Mouse (Mus musculus) forebrain, embryonic 16.5 days (tissue): Measurements from ENCODE around the gene AC153137.1. TPM values are rescaled to one million over a fixed set of nuclear protein-coding genes. Genes with fewer than 3 reads are reported as not detected.

Source experiments
- ATAC-seq: fragments of 200-750 bp; cut with Nextera tagmentation; 2 replicates; pipeline ENCODE4 v1.8.0; 2017; ENCODE audit warnings: mild to moderate bottlenecking, moderate library complexity
- H3K27ac ChIP-seq: fragments of 300-500 bp; sonication (generic); 2 replicates; pipeline ENCODE4 v1.5.1; 2014; ENCODE audit warnings: low read length, control low read depth
- H3K27me3 ChIP-seq: fragments of 300-500 bp; sonication (generic); replicated peaks from 2 replicates; pipeline ENCODE4 v1.6.1; 2014; ENCODE audit warnings: low read length; ENCODE audit not compliant: control insufficient read depth, insufficient read depth
- H3K36me3 ChIP-seq: fragments of 300-500 bp; sonication (generic); 2 replicates; pipeline ENCODE4 v1.6.1; 2014; ENCODE audit not compliant: control insufficient read depth, insufficient read depth
- H3K4me1 ChIP-seq: fragments of 300-500 bp; sonication (generic); replicated peaks from 2 replicates; pipeline ENCODE4 v1.6.1; 2014; ENCODE audit warnings: low read length; ENCODE audit not compliant: control insufficient read depth, insufficient read depth
- H3K4me2 ChIP-seq: fragments of 300-500 bp; sonication (generic); 2 replicates; pipeline ENCODE4 v1.6.1; 2014; ENCODE audit warnings: mild to moderate bottlenecking, low read length, control low read depth
- H3K4me3 ChIP-seq: fragments of 300-500 bp; sonication (generic); replicated peaks from 2 replicates; pipeline ENCODE4 v1.5.1; 2014; ENCODE audit warnings: mild to moderate bottlenecking, low read length, control low read depth
- H3K9ac ChIP-seq: fragments of 300-500 bp; sonication (generic); replicated peaks from 2 replicates; pipeline ENCODE4 v1.6.1; 2014; ENCODE audit warnings: low read depth, low read length, control low read depth
- H3K9me3 ChIP-seq: fragments of 300-500 bp; sonication (generic); 2 replicates; pipeline ENCODE4 v1.6.1; 2016; ENCODE audit warnings: low read length; ENCODE audit not compliant: control insufficient read depth
- WGBS: fragments of 180-500 bp; shearing (Covaris S2); extraction: QIAGEN DNeasy Blood & Tissue Kit; methylation state at CpG from one replicate; pipeline ENCODE4 v1.1.7; 2014; 5-methylcytosine and 5-hydroxymethylcytosine counted together
- polyA plus RNA-seq: library from polyadenylated mRNA; unstranded; fragments of >200 nt; fragmentation: Nextera tagmentation; extraction: Ambion mirVana; gene quantifications from 2 replicates; pipeline ENCODE4 v1.2.1, GENCODE M21; 2015

AC153137.1 gene
- polyA plus RNA-seq, 1 experiment from 2014 or later, result not detected

DNA sequence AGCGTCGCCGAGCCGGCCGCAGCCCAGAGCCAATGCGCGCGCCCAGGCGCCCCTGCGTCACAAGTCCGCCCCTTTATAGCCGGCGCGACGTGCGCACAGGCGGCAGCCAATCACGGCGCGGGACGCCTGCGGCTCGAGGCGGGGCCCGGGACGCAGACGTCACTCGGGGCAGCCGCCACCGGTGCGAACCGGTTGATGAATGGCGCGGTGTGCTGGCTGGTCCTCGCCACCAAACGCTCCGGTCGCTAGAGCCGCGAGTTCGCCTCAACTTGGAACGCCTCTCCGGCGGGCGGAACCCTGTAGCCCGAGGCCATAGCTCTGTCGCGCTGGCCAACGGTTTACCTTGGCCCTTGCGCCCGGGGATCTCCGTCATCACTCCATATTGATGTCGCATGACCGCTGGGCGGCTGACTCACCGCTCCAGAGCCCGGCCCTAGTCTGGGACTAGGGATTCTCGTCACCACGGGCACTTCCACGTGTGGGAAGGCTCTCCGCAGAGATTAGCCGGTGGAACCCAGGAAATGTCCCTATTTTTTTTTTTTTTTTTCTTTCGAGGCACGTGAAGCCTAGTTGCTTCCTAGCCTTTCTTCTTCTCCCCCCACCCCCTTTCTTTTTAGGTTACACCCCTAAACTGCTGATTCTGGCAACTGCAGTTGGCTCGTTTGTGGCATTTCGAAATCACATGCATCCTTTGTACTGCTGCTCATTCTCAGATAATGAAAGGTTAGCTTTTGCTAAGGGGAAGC lies 27.9 kb downstream of the AC153137.1 start:
- ATAC-seq, result peak; percentile 99
- no peaks in the 10 kb centered on the region for H3K27me3 ChIP-seq
- peak overlapping the region; percentile 86 for H3K9ac ChIP-seq
- H3K9me3 ChIP-seq, result no peaks in the 10 kb centered on the region
- peak overlapping the region; percentile 63 for H3K4me2 ChIP-seq
- under 1% methylated on average over 66 of the region's 66 CpGs for WGBS
- H3K4me1 ChIP-seq, result peaks cover 17% of the 10 kb centered on the region
- peak overlapping the region; percentile 100 for H3K27ac ChIP-seq
- H3K36me3 ChIP-seq, result peaks cover 5% of the 10 kb centered on the region; the same call in 1 of the 2 replicates
- peak overlapping the region; percentile 71 for H3K4me3 ChIP-seq

DNA sequence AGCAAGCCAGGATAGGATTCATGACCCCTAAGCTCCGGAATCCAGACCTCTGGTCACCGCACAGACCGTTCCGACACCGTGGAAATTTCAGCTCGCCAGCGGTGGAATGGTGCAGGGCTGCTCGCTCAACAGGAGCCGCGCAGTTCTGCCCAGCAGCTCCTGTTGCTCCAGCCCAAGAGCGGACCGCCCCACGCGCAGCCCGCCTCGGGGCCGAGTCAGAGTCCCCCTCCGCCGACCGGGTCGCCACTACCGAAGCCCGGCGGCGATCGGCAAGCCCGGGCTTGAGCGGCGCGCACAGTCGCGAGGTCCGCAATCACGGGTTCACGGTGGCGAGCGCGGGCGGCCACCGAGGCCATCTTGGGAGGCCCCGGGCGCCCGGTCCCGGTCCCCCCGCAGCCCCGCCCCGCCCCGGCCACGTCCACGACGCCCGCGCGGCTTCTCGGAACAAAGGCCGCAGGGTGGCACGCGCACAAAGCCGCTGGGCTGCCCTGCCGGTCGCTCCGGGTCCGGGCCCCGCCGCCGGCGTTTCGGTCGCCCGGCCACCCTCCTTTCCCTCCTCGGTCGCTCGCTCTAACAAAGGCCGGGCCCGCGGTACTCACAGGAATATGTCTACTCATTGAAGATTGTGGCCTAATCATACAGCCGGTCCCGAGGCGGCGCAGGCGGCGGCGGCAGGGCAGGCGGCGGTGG lies 28.7 kb downstream of the AC153137.1 start:
- WGBS, result under 1% methylated on average over 66 of the region's 85 CpGs
- peaks cover 9% of the 10 kb centered on the region for H3K36me3 ChIP-seq
- H3K4me2 ChIP-seq, result peak overlapping the region; percentile 53
- no peaks in the 10 kb centered on the region for H3K27me3 ChIP-seq
- ATAC-seq, result peak; percentile 55
- H3K4me1 ChIP-seq, result peaks cover 17% of the 10 kb centered on the region
- H3K9me3 ChIP-seq, result no peaks in the 10 kb centered on the region
- peak overlapping the region; percentile 100 for H3K27ac ChIP-seq
- H3K4me3 ChIP-seq, result peak overlapping the region; percentile 71
- peak overlapping the region; percentile 86 for H3K9ac ChIP-seq

DNA sequence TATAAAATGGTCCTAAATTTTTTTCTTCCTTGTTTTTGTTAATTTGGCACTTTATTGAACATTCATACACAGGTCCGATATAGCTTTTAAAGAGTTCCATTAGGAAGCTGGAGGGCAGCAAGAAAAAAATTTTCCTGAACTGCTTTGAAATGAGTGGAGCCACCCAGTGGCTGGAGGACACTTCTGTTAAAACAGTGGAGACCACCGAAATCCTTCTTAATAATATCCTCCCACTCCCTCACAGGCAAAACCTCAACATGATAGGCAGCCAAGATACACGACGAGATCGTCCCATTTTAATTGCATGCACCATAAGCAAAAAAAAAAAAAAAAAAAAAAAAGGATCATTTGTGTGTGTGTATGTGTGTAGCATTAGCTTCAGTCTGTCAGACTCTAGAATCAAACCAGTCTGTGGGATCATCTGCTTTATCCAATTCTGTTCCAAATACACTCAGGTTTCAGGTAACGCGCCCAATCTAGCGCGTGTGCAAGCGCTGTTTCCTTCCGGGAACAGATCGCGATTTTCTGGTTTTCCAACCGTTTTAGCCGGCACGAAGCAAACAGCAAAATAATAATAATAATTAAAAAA lies 29.3 kb downstream of the AC153137.1 start:
- ATAC-seq, result no peak
- Histone ChIP-seq H3K36me3 (peaks cover 16% of the 10 kb centered on the region), H3K27me3 (no peaks in the 10 kb centered on the region), H3K27ac (peak overlapping the region; percentile 100), H3K4me2 (peak overlapping the region; percentile 53), H3K4me3 (peak overlapping the region; percentile 71), H3K9ac (peak overlapping the region; percentile 86), H3K4me1 (peaks cover 17% of the 10 kb centered on the region), H3K9me3 (no peaks in the 10 kb centered on the region)
- WGBS, result 1% methylated on average over 16 of the region's 16 CpGs

DNA sequence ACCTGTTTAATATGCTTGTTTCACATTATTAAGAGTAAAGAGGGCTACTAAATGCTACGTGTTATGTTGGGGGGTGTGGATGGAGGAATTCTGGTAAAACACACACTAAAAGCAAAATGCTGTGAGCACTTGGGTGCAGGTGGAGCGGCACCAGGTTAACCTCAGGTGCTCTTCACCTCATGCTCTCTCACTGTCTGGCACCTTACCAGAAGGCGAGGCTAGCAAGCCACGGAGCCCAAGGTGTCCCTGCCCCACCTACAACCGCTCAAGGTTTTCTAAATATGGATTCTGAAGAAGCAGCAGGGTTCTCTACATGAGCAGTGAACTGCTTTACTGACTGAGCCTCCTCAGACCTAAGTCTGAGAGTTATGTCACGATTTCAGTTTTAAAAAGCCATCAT lies 32.6 kb downstream of the AC153137.1 start:
- Histone ChIP-seq H3K4me1 (peaks cover 14% of the 10 kb centered on the region), H3K27ac (no peak overlapping the region), H3K4me3 (no peak overlapping the region), H3K9me3 (no peaks in the 10 kb centered on the region), H3K27me3 (no peaks in the 10 kb centered on the region), H3K9ac (no peak overlapping the region), H3K4me2 (no peak overlapping the region), H3K36me3 (peaks cover 25% of the 10 kb centered on the region)
- 93% methylated on average over 6 of the region's 6 CpGs for WGBS
- no peak for ATAC-seq

DNA sequence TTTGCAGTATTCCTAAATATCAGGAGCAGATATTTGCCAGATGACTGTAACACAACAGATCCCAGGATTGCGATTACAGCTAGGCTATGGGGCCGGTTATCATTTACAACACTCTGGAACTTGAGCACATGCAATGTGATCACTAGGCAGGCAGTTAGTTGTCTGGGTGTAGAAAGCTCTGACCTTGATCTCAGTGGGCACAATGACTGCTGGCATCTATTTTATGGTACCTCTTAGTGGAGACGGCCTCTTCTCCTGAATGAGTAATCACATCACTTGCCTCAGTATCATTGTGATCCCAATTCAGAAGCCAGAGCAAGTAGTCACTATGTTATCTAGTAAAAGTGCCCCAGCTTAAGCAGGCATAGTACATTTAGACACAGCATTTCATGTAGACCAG lies 37.2 kb downstream of the AC153137.1 start:
- H3K4me1 ChIP-seq, result peaks cover 4% of the 10 kb centered on the region
- H3K27ac ChIP-seq, result no peak overlapping the region
- H3K4me3 ChIP-seq, result no peak overlapping the region
- H3K4me2 ChIP-seq, result no peak overlapping the region
- no peak overlapping the region for H3K9ac ChIP-seq
- H3K9me3 ChIP-seq, result no peaks in the 10 kb centered on the region
- 0 out of 2 replicates have a peak, but pooled peaks have one; percentile 15 for ATAC-seq
- H3K36me3 ChIP-seq, result peaks cover 27% of the 10 kb centered on the region
- 73% methylated on average over 3 of the region's 3 CpGs for WGBS
- no peaks in the 10 kb centered on the region for H3K27me3 ChIP-seq

DNA sequence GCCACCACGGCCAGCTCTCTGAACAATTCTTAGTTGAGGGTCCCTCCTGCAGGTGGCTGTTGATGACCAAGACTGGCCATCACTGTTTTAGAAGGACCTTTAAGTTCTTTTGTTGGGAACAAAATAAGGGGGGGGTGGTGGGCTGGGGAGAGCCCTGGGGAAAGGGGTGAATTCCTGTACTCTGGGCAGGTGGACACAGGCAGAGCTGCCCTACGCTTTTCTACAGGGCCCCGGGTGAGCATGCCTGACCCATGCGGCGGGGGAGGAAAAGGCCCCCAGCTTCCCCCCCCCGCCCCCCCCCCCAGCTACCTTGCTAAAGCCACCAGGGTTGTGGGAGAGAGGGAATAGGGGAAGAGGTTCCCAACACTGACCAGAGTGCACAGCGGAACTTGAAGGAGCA lies 39.4 kb downstream of the AC153137.1 start:
- H3K4me1 ChIP-seq, result no peaks in the 10 kb centered on the region
- no peak overlapping the region for H3K9ac ChIP-seq
- peaks cover 10% of the 10 kb centered on the region for H3K36me3 ChIP-seq
- no peak overlapping the region for H3K27ac ChIP-seq
- H3K27me3 ChIP-seq, result no peaks in the 10 kb centered on the region
- H3K9me3 ChIP-seq, result no peaks in the 10 kb centered on the region
- H3K4me2 ChIP-seq, result no peak overlapping the region
- ATAC-seq, result no peak
- 78% methylated on average over 7 of the region's 7 CpGs for whole genome bisulfite sequencing
- H3K4me3 ChIP-seq, result no peak overlapping the region

DNA sequence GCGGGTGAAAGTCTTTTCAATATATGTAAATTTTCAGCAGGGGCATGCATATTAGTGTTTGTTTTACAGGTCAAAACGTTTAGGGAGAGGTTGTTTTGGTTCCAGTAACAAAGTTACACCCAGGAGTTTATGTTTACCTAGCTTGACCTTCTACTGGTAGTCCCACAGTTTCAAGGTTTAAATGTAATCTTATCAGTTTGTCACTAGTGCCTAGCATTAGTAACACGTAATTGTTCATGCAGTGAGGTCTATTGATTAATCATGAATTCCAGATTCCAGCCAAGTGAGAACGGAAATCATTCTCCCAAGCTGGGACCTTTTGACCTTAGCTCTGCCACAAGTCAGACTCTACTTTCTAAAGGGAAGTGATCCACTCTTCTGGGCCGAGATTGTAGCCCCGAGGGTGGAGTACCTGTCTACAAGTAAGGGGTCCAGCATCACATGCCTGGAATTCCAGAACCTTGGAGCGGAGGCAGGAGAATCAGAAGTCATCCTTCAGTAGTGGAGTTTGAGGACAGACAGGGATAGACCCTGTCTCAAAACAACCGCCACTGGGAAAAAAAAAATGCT lies 40.3 kb downstream of the AC153137.1 start:
- WGBS, result 71% methylated on average over 8 of the region's 8 CpGs
- Histone ChIP-seq H3K9ac (no peak overlapping the region), H3K36me3 (peaks cover 7% of the 10 kb centered on the region; the same call in 1 of the 2 replicates), H3K4me3 (no peak overlapping the region), H3K9me3 (no peaks in the 10 kb centered on the region), H3K27me3 (no peaks in the 10 kb centered on the region), H3K4me2 (no peak overlapping the region), H3K27ac (no peak overlapping the region), H3K4me1 (no peaks in the 10 kb centered on the region)
- ATAC-seq, result no peak

DNA sequence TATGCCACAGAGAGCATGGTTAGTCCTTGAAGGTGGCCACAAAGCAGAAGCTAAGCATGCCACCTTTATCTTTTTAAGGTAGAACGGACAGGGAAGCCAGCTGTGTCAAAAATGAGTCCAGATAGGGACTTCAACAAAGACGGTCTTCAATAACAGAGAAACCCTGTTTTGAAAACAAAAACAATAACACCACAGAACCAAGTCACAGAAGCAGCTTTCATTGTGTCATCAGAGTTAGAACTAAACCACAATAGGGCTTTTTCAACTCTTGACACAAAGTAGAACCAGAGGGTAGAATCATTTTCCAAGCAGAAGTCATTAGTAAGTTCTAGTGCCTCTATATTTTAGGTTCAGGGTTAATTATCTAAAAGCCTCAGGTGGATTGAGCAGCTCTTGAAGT lies 41.3 kb downstream of the AC153137.1 start:
- Histone ChIP-seq H3K4me2 (no peak overlapping the region), H3K9ac (no peak overlapping the region), H3K27ac (no peak overlapping the region), H3K4me3 (no peak overlapping the region), H3K9me3 (no peaks in the 10 kb centered on the region), H3K4me1 (no peaks in the 10 kb centered on the region), H3K27me3 (no peaks in the 10 kb centered on the region), H3K36me3 (peaks cover 7% of the 10 kb centered on the region; the same call in 1 of the 2 replicates)
- WGBS, result 66% methylated on average over 2 of the region's 2 CpGs
- no peak for ATAC-seq

DNA sequence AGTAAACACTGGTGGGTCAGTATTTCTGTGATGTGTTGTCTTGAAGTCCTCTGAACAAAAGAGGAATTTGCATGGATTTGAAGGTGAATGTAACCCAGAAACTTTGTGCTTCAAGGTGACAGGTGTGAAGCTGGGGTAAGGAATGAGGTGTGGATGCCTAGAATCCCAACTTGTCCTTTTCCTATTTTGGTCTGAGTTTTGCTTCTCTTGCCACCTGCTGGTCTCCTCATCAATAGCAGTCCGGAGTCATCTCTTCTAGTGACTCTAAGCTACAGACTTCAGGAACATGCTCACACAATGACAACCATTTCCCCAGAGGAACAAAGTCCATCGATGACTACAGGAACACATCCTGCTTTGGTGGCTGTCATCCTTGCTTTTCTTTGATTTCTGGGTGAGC lies 46.9 kb downstream of the AC153137.1 start:
- H3K27ac ChIP-seq, result no peak overlapping the region
- no peaks in the 10 kb centered on the region for H3K27me3 ChIP-seq
- no peak overlapping the region for H3K9ac ChIP-seq
- WGBS, result 73% methylated on average over 2 of the region's 2 CpGs
- no peaks in the 10 kb centered on the region for H3K9me3 ChIP-seq
- H3K36me3 ChIP-seq, result no peaks in the 10 kb centered on the region
- H3K4me2 ChIP-seq, result no peak overlapping the region
- ATAC-seq, result no peak
- H3K4me3 ChIP-seq, result no peak overlapping the region
- no peaks in the 10 kb centered on the region for H3K4me1 ChIP-seq
